Mouse (Mus musculus) erythroblast, embryonic 14.5 days (primary cell): ENCODE data around the gene Ulk3.

Experiments used
- GATA1 ChIP-seq: IDR thresholded peaks from 2 replicates; pipeline ENCODE4 v1.6.1; 2012; ENCODE audit warnings: low read length, inconsistent platforms, mixed read lengths
- TAL1 ChIP-seq: IDR thresholded peaks from 3 replicates; pipeline ENCODE4 v1.6.1; 2012; ENCODE audit warnings: low read length, inconsistent platforms, mixed read lengths

DNA sequence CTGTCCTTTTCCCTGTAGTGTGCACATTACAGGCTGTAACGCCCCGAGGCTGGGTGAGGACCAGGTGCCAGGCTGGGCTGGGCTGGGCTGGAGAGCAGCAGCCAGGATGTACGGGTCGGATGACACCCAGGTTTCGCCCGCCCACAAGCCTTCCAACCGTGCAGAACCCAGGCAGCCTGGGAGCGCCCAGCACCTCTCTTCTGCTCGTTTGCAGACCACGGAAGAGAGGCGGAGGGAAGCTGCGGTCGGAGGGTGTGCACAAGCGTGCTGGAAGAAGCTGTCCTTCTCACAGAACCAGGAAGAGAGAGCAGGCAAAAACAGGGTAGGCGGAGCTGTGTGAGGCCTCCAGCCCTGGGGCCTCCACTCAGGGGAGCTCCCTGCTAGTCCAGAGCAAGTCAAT lies 51.1 kb downstream of the Ulk3 start:
- TF ChIP-seq GATA1 (no peak), TAL1 (no peak)
